22 mouse cellular contexts compared by ENCODE assay signal in genomic region chr12:82757367-82757766, GRCm38 (mm10).
DNase-seq lines count a peak whose midpoint lies in the region; ATAC-seq and TF ChIP-seq lines count a peak whose summit lies in the region.
"Had no signal": no experiment of that assay in that cellular context is flagged by ENCODE, and none has a peak within 500 bp of the region (broad histone marks: within the 10 kb centered on the region; RNA-seq: fewer than 3 reads in every experiment).

No protein-coding gene starts in this region.

- intact Hi-C loops in left cerebral cortex, adult 2 months (cut with DNase I): loop anchor here (10.0 kb wide), 1 partner anchor 143 kb away; no protein-coding TSS in a partner anchor
- intact Hi-C loops in left cerebral cortex, postnatal 36 days (cut with DNase I): loop anchor here (5.0 kb wide), 1 partner anchor 60 kb away; no protein-coding TSS in a partner anchor

- H3K4me2 ChIP-seq in embryonic facial prominence, embryonic 14.5 days (ENCODE audit: low read depth, low read length): no peak overlapping the region
- H3K4me2 ChIP-seq in heart, embryonic 15.5 days: no peak overlapping the region
- H3K4me2 ChIP-seq in midbrain, embryonic 11.5 days: no peak overlapping the region
- H3K4me2 ChIP-seq in midbrain, embryonic 13.5 days (replicated peaks): no peak overlapping the region
- H3K4me2 ChIP-seq: forebrain, embryonic 13.5 days; hindbrain, embryonic 13.5 days; liver, embryonic 15.5 days had no signal

- H3K4me3 ChIP-seq in embryonic facial prominence, embryonic 14.5 days (ENCODE audit: low read depth, low read length): no peak overlapping the region
- no peak overlapping the region for H3K4me3 ChIP-seq in embryonic facial prominence, embryonic 10.5 days
- no peak overlapping the region for H3K4me3 ChIP-seq in heart, embryonic 15.5 days
- H3K4me3 ChIP-seq in left cerebral cortex, adult 2 months: no peak overlapping the region
- no peak overlapping the region for H3K4me3 ChIP-seq in midbrain, embryonic 11.5 days (ENCODE audit: low read depth, low read length)
- H3K4me3 ChIP-seq in midbrain, embryonic 13.5 days (replicated peaks): no peak overlapping the region
- H3K4me3 ChIP-seq: forebrain, embryonic 13.5 days; hindbrain, embryonic 13.5 days; layer of hippocampus, adult 2 months; liver, embryonic 15.5 days had no signal

- no peaks in the 10 kb centered on the region for H3K36me3 ChIP-seq in embryonic facial prominence, embryonic 14.5 days (ENCODE audit: control insufficient read depth, insufficient read depth, low read length)
- H3K36me3 ChIP-seq in embryonic facial prominence, embryonic 10.5 days (replicated peaks): no peaks in the 10 kb centered on the region
- H3K36me3 ChIP-seq in heart, embryonic 15.5 days: no peaks in the 10 kb centered on the region
- no peaks in the 10 kb centered on the region for H3K36me3 ChIP-seq in midbrain, embryonic 11.5 days (ENCODE audit: control insufficient read depth, insufficient read depth, low read length)
- H3K36me3 ChIP-seq in midbrain, embryonic 13.5 days: no peaks in the 10 kb centered on the region
- H3K36me3 ChIP-seq: G1E; hindbrain, embryonic 13.5 days; liver, embryonic 15.5 days had no signal

- no peaks in the 10 kb centered on the region for H3K9me3 ChIP-seq in embryonic facial prominence, embryonic 14.5 days (ENCODE audit: control insufficient read depth, low read length)
- no peaks in the 10 kb centered on the region for H3K9me3 ChIP-seq in embryonic facial prominence, embryonic 10.5 days
- H3K9me3 ChIP-seq in heart, embryonic 15.5 days (replicated peaks): no peaks in the 10 kb centered on the region
- no peaks in the 10 kb centered on the region for H3K9me3 ChIP-seq in midbrain, embryonic 11.5 days (ENCODE audit: control insufficient read depth, low read length)
- no peaks in the 10 kb centered on the region for H3K9me3 ChIP-seq in midbrain, embryonic 13.5 days
- H3K9me3 ChIP-seq: forebrain, embryonic 13.5 days; G1E; liver, embryonic 15.5 days had no signal

- WGBS in embryonic facial prominence, embryonic 14.5 days: 58% methylated on average over 1 of the region's 1 CpGs
- WGBS in embryonic facial prominence, embryonic 10.5 days: 46% methylated on average over 1 of the region's 1 CpGs
- 14% methylated on average over 1 of the region's 1 CpGs for WGBS in heart, embryonic 15.5 days
- 64% methylated on average over 1 of the region's 1 CpGs for WGBS in midbrain, embryonic 11.5 days
- WGBS in midbrain, embryonic 13.5 days: 83% methylated on average over 1 of the region's 1 CpGs

- TF ChIP-seq CTCF in left cerebral cortex, adult 2 months (IDR thresholded peaks at IDR 0.05): no peak; the same call in 1 of the 2 replicates

- peak; percentile 4 for DNase-seq in embryonic facial prominence, embryonic 14.5 days (ENCODE audit: low spot score)
- no peak for DNase-seq in embryonic facial prominence, embryonic 10.5 days (ENCODE audit: low spot score)
- no peak for DNase-seq in heart, adult 18-20 months
- DNase-seq in left cerebral cortex, adult 2 months (ENCODE audit: extremely low spot score in 1 of 2, low spot score in 2 of 2): no peak
- DNase-seq in left cerebral cortex, postnatal 36 days (ENCODE audit: low spot score in 2 of 2): no peak
- DNase-seq in midbrain, embryonic 11.5 days (ENCODE audit: low spot score, missing footprints): peak; percentile 54
- DNase-seq: adrenal gland, adult 8-10 months; cerebellum, adult 11 months; cerebellum, adult 9-10 months; kidney, adult 9 months; left cerebral cortex, postnatal 4 days; spleen, adult 18-20 months; thymus, postnatal 14 days had no signal

- no peak for ATAC-seq in embryonic facial prominence, embryonic 14.5 days (ENCODE audit: low read depth)
- ATAC-seq in heart, embryonic 15.5 days (replicated peaks; ENCODE audit: insufficient number of reproducible peaks, insufficient read depth, low FRiP score, low read depth): no peak
- ATAC-seq in midbrain, embryonic 11.5 days (ENCODE audit: low FRiP score): no peak
- ATAC-seq in midbrain, embryonic 13.5 days: no peak
- ATAC-seq: forebrain, embryonic 13.5 days; intestine, embryonic 16.5 days; midbrain, embryonic 16.5 days had no signal

- no peak overlapping the region for H3K27ac ChIP-seq in embryonic facial prominence, embryonic 14.5 days (replicated peaks; ENCODE audit: low read depth, low read length)
- no peak overlapping the region for H3K27ac ChIP-seq in embryonic facial prominence, embryonic 10.5 days (replicated peaks)
- peak overlapping the region; percentile 18 for H3K27ac ChIP-seq in heart, embryonic 15.5 days
- H3K27ac ChIP-seq in left cerebral cortex, adult 2 months: peak overlapping the region; percentile 61
- H3K27ac ChIP-seq in midbrain, embryonic 11.5 days (ENCODE audit: low read depth, low read length): no peak overlapping the region
- H3K27ac ChIP-seq in midbrain, embryonic 13.5 days: no peak overlapping the region
- H3K27ac ChIP-seq: forebrain, embryonic 13.5 days; hindbrain, embryonic 13.5 days; layer of hippocampus, adult 2 months; liver, embryonic 15.5 days had no signal

- no peaks in the 10 kb centered on the region for H3K4me1 ChIP-seq in embryonic facial prominence, embryonic 14.5 days (ENCODE audit: control insufficient read depth, insufficient read depth, low read length)
- no peaks in the 10 kb centered on the region for H3K4me1 ChIP-seq in embryonic facial prominence, embryonic 10.5 days
- H3K4me1 ChIP-seq in heart, embryonic 15.5 days (replicated peaks): peaks cover 21% of the 10 kb centered on the region
- H3K4me1 ChIP-seq in midbrain, embryonic 11.5 days (ENCODE audit: control insufficient read depth, insufficient read depth, low read length): no peaks in the 10 kb centered on the region
- H3K4me1 ChIP-seq in midbrain, embryonic 13.5 days (replicated peaks): no peaks in the 10 kb centered on the region
- H3K4me1 ChIP-seq: forebrain, embryonic 13.5 days; hindbrain, embryonic 13.5 days; liver, embryonic 15.5 days had no signal

- H3K27me3 ChIP-seq in embryonic facial prominence, embryonic 14.5 days (replicated peaks; ENCODE audit: control insufficient read depth, insufficient read depth, low read length): no peaks in the 10 kb centered on the region
- no peaks in the 10 kb centered on the region for H3K27me3 ChIP-seq in embryonic facial prominence, embryonic 10.5 days (replicated peaks; ENCODE audit: low read depth, poor library complexity, severe bottlenecking)
- no peaks in the 10 kb centered on the region for H3K27me3 ChIP-seq in heart, embryonic 15.5 days
- no peaks in the 10 kb centered on the region for H3K27me3 ChIP-seq in midbrain, embryonic 11.5 days (ENCODE audit: control insufficient read depth, insufficient read depth, low read length)
- no peaks in the 10 kb centered on the region for H3K27me3 ChIP-seq in midbrain, embryonic 13.5 days
- H3K27me3 ChIP-seq: forebrain, embryonic 13.5 days; hindbrain, embryonic 13.5 days; liver, embryonic 15.5 days had no signal

- H3K9ac ChIP-seq in embryonic facial prominence, embryonic 14.5 days (ENCODE audit: low read depth, low read length): no peak overlapping the region
- no peak overlapping the region for H3K9ac ChIP-seq in heart, embryonic 15.5 days
- H3K9ac ChIP-seq in midbrain, embryonic 11.5 days (ENCODE audit: low read length): no peak overlapping the region
- H3K9ac ChIP-seq in midbrain, embryonic 13.5 days (replicated peaks): no peak overlapping the region
- H3K9ac ChIP-seq: forebrain, embryonic 13.5 days; hindbrain, embryonic 13.5 days; liver, embryonic 15.5 days had no signal

Comparison
In these comparisons a context has a peak if more than half of its experiments do, and no peak if none do; other contexts are left out.
1. DNase-seq: peak in embryonic facial prominence, embryonic 14.5 days (single experiment) and midbrain, embryonic 11.5 days (single experiment); none in embryonic facial prominence, embryonic 10.5 days (single experiment), heart, adult 18-20 months (0 of 2), left cerebral cortex, adult 2 months (0 of 2) and left cerebral cortex, postnatal 36 days (0 of 2).
2. H3K27ac ChIP-seq: peak in heart, embryonic 15.5 days (single experiment) and left cerebral cortex, adult 2 months (single experiment); none in embryonic facial prominence, embryonic 14.5 days (single experiment), embryonic facial prominence, embryonic 10.5 days (single experiment), midbrain, embryonic 11.5 days (single experiment) and midbrain, embryonic 13.5 days (single experiment).